Mouse (Mus musculus): ENCODE results near the gene Dglucy.

DNA sequence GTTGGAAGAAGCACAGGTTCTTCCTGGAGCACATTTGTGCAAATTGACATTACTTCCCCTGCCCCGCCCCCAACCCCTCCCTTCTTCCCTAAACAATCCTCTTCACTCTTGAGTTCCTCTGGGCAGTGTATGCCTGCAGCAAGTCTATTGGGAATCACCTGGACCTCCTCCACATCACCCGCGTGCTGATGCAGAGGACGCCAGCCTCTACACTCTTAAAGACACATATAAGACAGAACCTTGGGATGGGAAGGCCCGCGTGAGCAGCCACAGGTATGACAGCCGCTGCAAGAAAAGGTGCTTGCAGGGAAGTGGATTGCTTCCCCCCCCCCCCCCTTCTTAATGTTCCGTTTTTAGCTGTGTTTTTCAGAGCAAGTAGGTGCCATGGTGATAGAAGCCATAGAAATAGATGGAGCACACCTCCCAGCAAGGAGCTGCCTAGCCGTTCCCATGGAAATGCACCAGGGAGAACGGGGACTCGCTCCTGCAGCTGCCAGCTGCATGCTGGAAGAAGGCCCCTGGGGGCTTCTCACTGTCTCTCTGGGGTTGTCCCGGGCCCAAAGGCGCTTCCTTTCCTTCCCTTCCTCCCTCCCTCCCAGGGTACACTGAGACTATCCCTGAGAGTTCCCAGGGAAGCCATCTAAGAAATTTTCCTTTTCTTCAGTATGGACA is 29.9 kb downstream of the Dglucy start:
- TF ChIP-seq CTCF (IDR thresholded peaks at IDR 0.05; ENCODE audit: low read depth): no peak
- TF ChIP-seq EP300 (optimal IDR thresholded peaks at IDR 0.05): no peak

Data from stomach, postnatal 0 days (tissue).